Mouse (Mus musculus): Measurements from ENCODE around the gene Dtx2. TPM values are rescaled to one million over a fixed set of nuclear protein-coding genes. Genes with fewer than 3 reads are reported as not detected.
"Not testable (repeated sequence)": the region's sequence is repeated elsewhere in the genome, so short reads cannot be mapped to it uniquely, and the experiment has no call there.

Gene Dtx2
- polyA plus RNA-seq, 1 experiment = 9.3 TPM

DNA sequence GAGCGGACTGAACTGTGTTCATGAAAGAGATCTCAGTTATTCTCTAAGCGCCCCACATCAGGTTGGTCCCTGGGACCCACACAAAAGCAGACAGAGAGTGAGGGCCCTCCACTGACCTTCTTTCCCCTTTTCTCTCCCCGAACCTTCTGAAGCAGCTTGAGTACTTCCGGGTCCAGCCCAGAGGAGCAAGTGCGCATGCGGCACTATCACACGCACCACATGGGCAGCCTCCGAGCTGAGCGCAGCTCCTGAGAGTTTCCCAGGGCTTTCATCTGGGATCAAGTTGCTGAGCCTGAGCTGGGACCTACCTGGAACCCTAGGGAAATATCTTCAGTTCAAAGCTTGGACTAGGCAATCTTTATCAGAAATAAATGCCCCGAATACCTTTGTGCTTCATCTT lies 69.3 kb downstream of the Dtx2 start:
- H3K4me3 ChIP-seq (replicated peaks; ENCODE audit: control insufficient read depth, low read depth, low read length) = no peak overlapping the region
- 84% methylated on average over 10 of the region's 10 CpGs for WGBS
- TF ChIP-seq CTCF (IDR thresholded peaks at IDR 0.05; ENCODE audit: control insufficient read depth, insufficient read depth, low read length) (no peak), POLR2A (IDR thresholded peaks at IDR 0.05; ENCODE audit: borderline replicate concordance, control insufficient read depth, low read depth, low read length) (no peak)

DNA sequence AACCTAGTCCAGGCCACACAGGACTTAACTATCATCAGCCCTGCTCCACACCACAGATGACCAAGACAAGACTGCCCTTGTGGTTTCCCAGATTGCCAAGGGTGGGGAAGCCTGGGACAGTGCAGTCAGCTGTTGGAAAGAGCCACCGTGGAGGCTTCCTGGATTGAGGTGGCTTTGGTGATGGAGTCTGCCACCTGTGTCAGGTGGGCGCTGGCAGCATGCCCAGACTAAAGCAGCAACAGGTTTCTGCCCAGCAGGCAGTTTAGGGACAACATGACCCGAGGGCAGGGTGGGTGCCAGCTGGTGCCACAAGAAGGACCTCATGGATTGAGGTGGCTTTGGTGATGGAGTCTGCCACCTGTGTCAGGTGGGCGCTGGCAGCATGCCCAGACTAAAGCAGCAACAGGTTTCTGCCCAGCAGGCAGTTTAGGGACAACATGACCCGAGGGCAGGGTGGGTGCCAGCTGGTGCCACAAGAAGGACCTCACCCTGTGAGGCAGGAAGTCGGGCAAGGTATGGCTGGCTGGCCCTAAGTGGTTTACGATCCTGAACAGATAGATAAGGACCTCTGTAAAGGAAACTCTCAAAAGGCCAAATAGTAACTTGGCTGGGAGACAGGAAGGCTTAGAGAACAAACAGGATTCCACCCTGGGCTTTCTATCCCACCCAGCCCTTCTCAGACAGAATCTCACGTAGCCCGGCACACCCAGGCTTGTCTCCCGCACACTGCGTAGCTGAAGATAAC lies 72.0 kb downstream of the Dtx2 start:
- not testable (repeated sequence) for H3K27ac ChIP-seq (ENCODE audit: control insufficient read depth, insufficient read depth, low read depth, low read length, poor library complexity); H3K4me1 ChIP-seq (ENCODE audit: control insufficient read depth, insufficient read depth, low read length); H3K4me3 ChIP-seq (replicated peaks; ENCODE audit: control insufficient read depth, low read depth, low read length)
- WGBS = 29% methylated on average over 11 of the region's 11 CpGs

More for the DNA sequence above, 69.3 kb downstream of the Dtx2 start:
- no peak overlapping the region for H3K27ac ChIP-seq (ENCODE audit: control insufficient read depth, insufficient read depth, low read depth, low read length, poor library complexity)
- no peaks in the 10 kb centered on the region for H3K4me1 ChIP-seq (ENCODE audit: control insufficient read depth, insufficient read depth, low read length)

DNA sequence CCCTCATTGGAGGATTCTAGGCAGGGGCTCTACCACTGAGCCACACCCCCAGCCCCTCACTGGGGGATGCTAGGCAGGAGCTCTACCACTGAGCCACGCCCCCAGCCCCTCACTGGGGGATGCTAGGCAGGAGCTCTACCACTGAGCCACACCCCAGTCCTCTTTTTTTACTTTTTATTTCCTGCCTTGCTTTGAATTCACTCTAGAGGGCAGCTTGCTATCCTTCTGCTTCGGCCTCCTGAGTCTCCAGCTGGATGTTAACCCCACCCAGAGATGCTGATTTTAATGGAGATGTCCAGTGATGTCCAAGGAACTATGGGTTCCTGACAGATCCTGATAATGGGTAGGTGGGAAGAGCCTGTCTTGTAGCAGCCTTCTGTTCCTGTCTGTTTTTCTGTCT lies 74.8 kb downstream of the Dtx2 start:
- H3K4me1 ChIP-seq (ENCODE audit: control insufficient read depth, insufficient read depth, low read length) = no peaks in the 10 kb centered on the region
- H3K27ac ChIP-seq (ENCODE audit: control insufficient read depth, insufficient read depth, low read depth, low read length, poor library complexity) = no peak overlapping the region
- WGBS = 75% methylated on average over 2 of the region's 2 CpGs
- TF ChIP-seq CTCF (IDR thresholded peaks at IDR 0.05; ENCODE audit: control insufficient read depth, insufficient read depth, low read length) = no peak
- TF ChIP-seq POLR2A (IDR thresholded peaks at IDR 0.05; ENCODE audit: borderline replicate concordance, control insufficient read depth, low read depth, low read length) = no peak
- no peak overlapping the region for H3K4me3 ChIP-seq (replicated peaks; ENCODE audit: control insufficient read depth, low read depth, low read length)

DNA sequence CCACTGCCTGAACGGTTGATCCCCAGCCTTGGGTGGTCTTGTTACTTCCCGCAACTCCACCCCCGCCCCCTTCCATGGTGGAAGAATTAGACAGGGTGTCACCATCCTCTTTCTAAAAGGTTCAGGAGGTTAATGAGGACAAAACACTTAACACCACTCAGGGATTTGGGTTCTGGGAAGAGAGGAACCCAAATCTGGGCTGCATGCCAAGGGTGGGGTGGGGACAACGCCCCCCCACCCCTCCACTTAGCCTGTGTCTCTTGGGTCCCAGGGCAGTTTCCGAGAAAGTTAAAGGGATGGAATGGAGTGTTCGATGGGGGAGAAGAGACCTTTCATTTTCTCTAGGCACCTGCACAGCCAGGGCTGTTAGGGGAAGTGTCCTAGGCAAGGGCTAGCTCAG lies 78.5 kb downstream of the Dtx2 start:
- no peaks in the 10 kb centered on the region; the same call in 1 of the 2 replicates for H3K4me1 ChIP-seq (ENCODE audit: control insufficient read depth, insufficient read depth, low read length)
- 56% methylated on average over 6 of the region's 6 CpGs for WGBS

DNA sequence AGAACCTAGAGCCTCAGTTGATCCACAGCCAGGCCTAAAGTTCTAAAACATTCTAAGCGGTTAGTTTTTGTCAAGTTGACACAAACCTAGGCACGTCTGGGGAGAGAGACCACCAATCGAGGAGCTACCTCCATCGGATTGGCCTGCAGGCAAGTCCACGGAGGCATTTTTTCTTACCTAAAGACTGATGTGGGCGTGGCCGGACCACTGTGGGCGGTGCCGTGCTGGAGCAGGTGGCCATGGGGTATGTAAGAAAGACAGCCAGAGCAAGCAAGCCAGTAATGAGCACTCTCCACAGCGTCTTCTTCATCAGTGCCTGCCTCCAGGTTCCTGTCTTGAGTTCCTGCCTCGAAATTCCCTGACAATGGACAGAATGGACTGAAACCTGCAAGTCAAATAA lies 78.9 kb downstream of the Dtx2 start:
- no peak overlapping the region for H3K4me3 ChIP-seq (replicated peaks; ENCODE audit: control insufficient read depth, low read depth, low read length)
- H3K4me1 ChIP-seq (ENCODE audit: control insufficient read depth, insufficient read depth, low read length) = no peaks in the 10 kb centered on the region; the same call in 1 of the 2 replicates
- TF ChIP-seq POLR2A (IDR thresholded peaks at IDR 0.05; ENCODE audit: borderline replicate concordance, control insufficient read depth, low read depth, low read length) (no peak), CTCF (IDR thresholded peaks at IDR 0.05; ENCODE audit: control insufficient read depth, insufficient read depth, low read length) (no peak)
- H3K27ac ChIP-seq (ENCODE audit: control insufficient read depth, insufficient read depth, low read depth, low read length, poor library complexity) = no peak overlapping the region
- 79% methylated on average over 11 of the region's 11 CpGs for WGBS

More for the DNA sequence above, 78.5 kb downstream of the Dtx2 start:
- Histone ChIP-seq H3K4me3 (replicated peaks; ENCODE audit: control insufficient read depth, low read depth, low read length) (no peak overlapping the region), H3K27ac (ENCODE audit: control insufficient read depth, insufficient read depth, low read depth, low read length, poor library complexity) (no peak overlapping the region)
- TF ChIP-seq POLR2A (IDR thresholded peaks at IDR 0.05; ENCODE audit: borderline replicate concordance, control insufficient read depth, low read depth, low read length) = no peak
- no peak for TF ChIP-seq CTCF (IDR thresholded peaks at IDR 0.05; ENCODE audit: control insufficient read depth, insufficient read depth, low read length)

DNA sequence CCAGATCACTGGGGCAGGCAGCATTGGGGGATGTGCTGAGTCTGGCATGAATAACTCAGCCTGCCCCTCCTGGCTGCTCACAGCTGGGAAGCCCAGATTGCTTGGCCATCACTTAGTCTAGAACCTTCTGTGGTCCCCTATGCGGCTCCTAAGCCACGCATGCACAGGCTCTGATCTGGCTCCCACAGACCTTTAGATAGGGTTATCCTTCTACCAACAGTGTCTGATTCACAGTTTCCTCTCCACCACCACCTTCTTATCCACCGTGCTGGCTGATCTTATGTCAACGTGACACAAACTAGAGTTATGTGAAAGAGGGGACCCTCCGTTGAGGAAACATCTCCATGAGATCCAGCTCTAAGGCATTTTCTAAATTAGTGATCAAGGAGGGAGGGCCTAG lies 80.5 kb downstream of the Dtx2 start:
- 49% methylated on average over 5 of the region's 5 CpGs for WGBS
- TF ChIP-seq CTCF (IDR thresholded peaks at IDR 0.05; ENCODE audit: control insufficient read depth, insufficient read depth, low read length) (no peak), POLR2A (IDR thresholded peaks at IDR 0.05; ENCODE audit: borderline replicate concordance, control insufficient read depth, low read depth, low read length) (no peak)
- Histone ChIP-seq H3K4me3 (replicated peaks; ENCODE audit: control insufficient read depth, low read depth, low read length) (no peak overlapping the region), H3K4me1 (ENCODE audit: control insufficient read depth, insufficient read depth, low read length) (no peaks in the 10 kb centered on the region; the same call in 1 of the 2 replicates), H3K27ac (ENCODE audit: control insufficient read depth, insufficient read depth, low read depth, low read length, poor library complexity) (no peak overlapping the region)

DNA sequence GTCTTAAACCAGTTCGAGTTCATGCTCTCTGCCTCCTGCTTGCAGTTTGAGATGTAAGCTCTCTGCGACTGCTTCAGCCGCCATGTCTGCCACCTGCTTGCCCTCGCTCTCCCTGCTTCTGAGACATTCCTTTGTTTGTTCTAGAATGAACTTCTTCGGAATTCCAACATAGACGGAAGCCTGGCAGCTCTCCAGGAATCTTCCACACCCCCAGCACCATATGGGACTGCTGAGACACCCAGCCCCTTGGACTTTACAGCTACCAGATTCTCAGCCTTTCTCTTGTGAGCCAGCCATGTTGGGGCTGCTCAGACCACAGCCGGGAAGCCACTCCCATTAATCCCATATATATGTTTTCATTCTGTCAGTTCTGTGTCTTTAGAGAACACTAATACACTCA lies 81.7 kb downstream of the Dtx2 start:
- WGBS = 68% methylated on average over 7 of the region's 7 CpGs
- Histone ChIP-seq H3K4me3 (replicated peaks; ENCODE audit: control insufficient read depth, low read depth, low read length) (no peak overlapping the region), H3K27ac (ENCODE audit: control insufficient read depth, insufficient read depth, low read depth, low read length, poor library complexity) (peak overlapping the region; percentile 15; the same call in 1 of the 2 replicates), H3K4me1 (ENCODE audit: control insufficient read depth, insufficient read depth, low read length) (no peaks in the 10 kb centered on the region; the same call in 1 of the 2 replicates)
- TF ChIP-seq CTCF (IDR thresholded peaks at IDR 0.05; ENCODE audit: control insufficient read depth, insufficient read depth, low read length) = no peak

DNA sequence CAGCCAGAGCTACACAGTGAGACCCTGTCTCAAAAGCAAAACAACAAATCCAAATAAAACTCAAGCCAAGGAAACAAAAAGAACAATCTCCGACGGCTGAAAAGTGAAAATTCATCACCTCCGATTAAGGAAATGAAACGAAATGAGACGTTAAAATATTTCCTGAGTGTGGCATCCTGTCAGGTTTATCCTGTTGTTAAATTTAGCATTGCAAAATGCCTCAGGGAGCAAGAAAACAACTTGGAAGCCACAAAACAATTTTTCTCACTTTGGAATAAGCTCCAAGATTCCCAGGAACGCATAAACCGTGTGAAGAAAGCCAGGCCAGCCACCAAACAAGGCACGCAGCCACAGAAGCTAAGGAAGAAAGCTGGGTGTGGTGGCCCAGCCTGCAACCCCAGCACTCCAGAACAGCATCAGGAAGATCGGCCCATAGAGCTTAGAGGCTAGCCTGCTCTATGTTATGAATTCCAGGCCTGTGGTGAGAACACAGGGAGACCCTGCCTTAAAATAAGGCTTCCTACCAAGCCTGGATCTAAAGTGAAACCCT lies 82.5 kb downstream of the Dtx2 start:
- Histone ChIP-seq H3K27ac (ENCODE audit: control insufficient read depth, insufficient read depth, low read depth, low read length, poor library complexity) (peak overlapping the region; percentile 55), H3K4me3 (replicated peaks; ENCODE audit: control insufficient read depth, low read depth, low read length) (no peak overlapping the region), H3K4me1 (ENCODE audit: control insufficient read depth, insufficient read depth, low read length) (no peaks in the 10 kb centered on the region; the same call in 1 of the 2 replicates)
- no peak for TF ChIP-seq POLR2A (IDR thresholded peaks at IDR 0.05; ENCODE audit: borderline replicate concordance, control insufficient read depth, low read depth, low read length)
- TF ChIP-seq CTCF (IDR thresholded peaks at IDR 0.05; ENCODE audit: control insufficient read depth, insufficient read depth, low read length) = no peak
- 7% methylated on average over 9 of the region's 9 CpGs for WGBS
